Mouse (Mus musculus) olfactory bulb, adult 2 months (tissue): Measurements from ENCODE around the gene Slc9a3r2.

Experiments
- CTCF ChIP-seq: fragments of 200-500 bp; IDR thresholded peaks from 2 replicates; pipeline ENCODE4 v1.5.1; 2012; ENCODE audit warnings: low read depth, mild to moderate bottlenecking, low read length, moderate library complexity; ENCODE audit not compliant: insufficient read depth
- POLR2A ChIP-seq: fragments of 200-500 bp; IDR thresholded peaks from 2 replicates; pipeline ENCODE4 v1.6.1; 2012; ENCODE audit warnings: mild to moderate bottlenecking, low read depth, low read length, moderate library complexity; ENCODE audit not compliant: insufficient read depth

GRCm38 (mm10) chr17:24628646-24629045 is 21.5 kb downstream of the Slc9a3r2 start:
- peak; percentile 78; the same call in 1 of the 2 replicates for TF ChIP-seq CTCF
- TF ChIP-seq POLR2A: no peak
